Mouse (Mus musculus): ENCODE results near the gene P2ry13.

P2ry13 gene

DNA sequence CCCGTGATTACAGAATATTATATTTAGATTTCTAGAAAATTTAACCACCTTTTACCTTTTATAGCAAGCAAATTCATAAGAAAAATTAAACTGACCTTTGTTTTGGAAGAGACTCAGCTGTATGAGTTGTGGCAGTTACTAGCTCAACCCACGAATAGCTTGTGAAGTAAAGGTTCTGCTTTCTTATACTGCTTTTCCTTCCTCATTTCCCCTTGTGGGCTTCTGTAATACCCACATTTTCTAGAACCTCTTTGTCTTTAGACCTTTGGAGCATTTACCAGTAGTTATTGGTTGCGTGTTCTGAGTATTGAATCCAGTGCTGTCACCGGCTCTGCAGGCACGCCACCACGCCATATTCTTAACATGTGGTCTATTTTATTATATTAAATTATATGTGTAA, at the start of gene P2ry13:
Gene P2ry13, minus strand, starts transcription at position 156 of the 400 bp plus-strand sequence.
- DNase-seq (ENCODE audit: low read depth, low spot score) = peak; percentile 30

GRCm38 (mm10) chr3:59257740-59258664, 47.3 kb upstream of the P2ry13 start:
- peak; percentile 83 for DNase-seq (ENCODE audit: low read depth, low spot score)

GRCm38 (mm10) chr3:59250454-59250853, 39.8 kb upstream of the P2ry13 start:
- no peak for DNase-seq (ENCODE audit: low read depth, low spot score)

DNA sequence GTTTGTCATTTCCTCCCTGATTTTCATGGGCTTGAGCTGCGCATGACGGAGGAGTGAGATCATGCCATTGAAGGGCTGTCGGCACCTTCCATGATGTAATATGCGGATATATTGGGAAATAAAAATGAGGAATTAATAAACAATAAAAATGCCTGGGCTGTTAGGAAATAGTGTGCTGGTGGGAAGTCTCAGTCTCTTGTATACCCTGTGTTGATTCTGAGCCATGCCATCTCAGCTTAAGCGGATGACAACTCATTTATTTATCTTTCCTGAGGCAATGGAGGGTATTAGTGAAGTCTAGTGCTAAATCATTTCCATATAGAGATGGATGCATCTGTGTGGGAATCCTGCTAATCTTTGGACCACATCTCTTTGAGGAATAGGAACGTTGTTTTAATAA, 37.3 kb upstream of the P2ry13 start:
- no peak for DNase-seq (ENCODE audit: low read depth, low spot score)

DNA sequence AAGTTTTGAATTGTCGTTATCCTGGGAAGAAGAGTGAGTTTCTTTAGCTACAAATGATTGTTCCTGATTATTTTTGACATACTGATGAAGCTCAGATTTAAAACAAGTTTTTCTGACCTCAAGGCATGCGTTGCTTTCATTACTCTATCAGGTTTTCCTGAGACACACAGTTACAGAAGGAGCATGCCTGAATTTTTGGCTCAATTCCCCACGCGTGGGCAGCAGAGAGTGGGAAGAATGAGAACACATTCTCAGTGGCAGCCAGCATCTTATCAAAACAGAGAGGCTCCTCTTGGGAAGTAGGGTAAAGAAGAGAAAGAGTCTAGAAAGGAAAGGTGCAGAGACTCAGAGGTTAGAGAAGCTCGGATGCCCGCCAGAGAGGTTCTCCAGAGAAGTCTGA, 32.7 kb upstream of the P2ry13 start:
- no peak for DNase-seq (ENCODE audit: low read depth, low spot score)

GRCm38 (mm10) chr3:59234878-59235277, 24.2 kb upstream of the P2ry13 start:
- no peak for DNase-seq (ENCODE audit: low read depth, low spot score)

DNA sequence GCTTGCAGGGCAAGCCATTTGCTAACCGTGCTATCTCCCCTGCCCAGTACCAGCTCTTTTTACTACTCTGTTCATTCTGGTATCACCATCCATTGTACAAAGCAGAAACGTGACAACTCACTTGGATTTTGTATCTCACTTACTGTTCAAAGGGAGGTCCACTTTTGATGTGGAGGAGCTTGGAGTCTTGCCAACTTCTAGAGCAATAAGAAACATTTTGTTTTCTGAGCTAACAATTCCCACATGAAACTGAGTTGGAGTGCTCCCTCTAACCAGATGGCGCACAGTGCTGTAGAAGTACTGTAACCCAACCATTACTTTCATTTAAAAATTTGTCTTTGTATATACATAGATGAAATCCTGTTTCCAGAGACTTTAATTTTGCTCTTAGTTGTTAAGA, 20.2 kb upstream of the P2ry13 start:
- no peak for DNase-seq (ENCODE audit: low read depth, low spot score)

GRCm38 (mm10) chr3:59228730-59229551, 18.3 kb upstream of the P2ry13 start:
- DNase-seq (ENCODE audit: low read depth, low spot score) = peak; percentile 75

GRCm38 (mm10) chr3:59227696-59228095, 17.0 kb upstream of the P2ry13 start:
- no peak for DNase-seq (ENCODE audit: low read depth, low spot score)

GRCm38 (mm10) chr3:59225411-59225810, 14.7 kb upstream of the P2ry13 start:
- peak; percentile 50 for DNase-seq (ENCODE audit: low read depth, low spot score)

DNA sequence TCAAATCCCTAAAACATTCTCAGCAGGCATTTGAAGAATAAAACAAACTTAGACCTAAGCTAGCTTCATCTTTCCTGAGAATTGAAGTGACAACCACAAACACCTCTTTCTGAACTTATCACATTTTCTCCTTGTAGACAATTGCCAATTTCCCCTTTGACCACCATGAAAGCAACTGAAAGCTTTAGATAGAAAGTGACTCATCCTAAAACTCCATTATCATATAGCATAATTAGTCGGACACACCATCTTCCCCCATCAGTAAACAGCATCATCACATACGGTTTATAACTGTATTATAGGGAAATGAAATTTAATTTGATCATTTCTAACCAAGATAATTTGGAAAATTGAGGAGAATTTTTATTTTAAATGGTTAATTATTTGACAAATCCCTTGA, 11.6 kb upstream of the P2ry13 start:
- no peak for DNase-seq (ENCODE audit: low read depth, low spot score)

DNA sequence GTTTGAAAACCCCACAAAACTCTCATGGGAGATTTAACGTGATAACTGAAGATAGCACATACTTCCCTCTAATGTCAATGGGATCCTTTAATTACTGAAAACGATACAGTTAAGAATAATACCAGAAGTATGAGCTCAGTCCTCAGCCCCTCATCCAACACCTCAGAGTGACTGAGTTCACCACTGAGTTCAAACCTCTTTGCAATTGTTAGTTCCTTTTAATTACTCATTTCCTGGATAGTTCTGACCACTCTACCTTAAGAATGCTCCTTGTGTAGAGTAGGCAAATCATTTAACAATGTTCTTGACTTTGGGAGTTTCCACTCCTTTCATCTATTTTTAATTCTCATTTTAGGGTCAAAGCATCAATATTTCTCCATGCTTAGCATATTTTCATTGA, 8.6 kb upstream of the P2ry13 start:
- DNase-seq (ENCODE audit: low read depth, low spot score) = no peak

DNA sequence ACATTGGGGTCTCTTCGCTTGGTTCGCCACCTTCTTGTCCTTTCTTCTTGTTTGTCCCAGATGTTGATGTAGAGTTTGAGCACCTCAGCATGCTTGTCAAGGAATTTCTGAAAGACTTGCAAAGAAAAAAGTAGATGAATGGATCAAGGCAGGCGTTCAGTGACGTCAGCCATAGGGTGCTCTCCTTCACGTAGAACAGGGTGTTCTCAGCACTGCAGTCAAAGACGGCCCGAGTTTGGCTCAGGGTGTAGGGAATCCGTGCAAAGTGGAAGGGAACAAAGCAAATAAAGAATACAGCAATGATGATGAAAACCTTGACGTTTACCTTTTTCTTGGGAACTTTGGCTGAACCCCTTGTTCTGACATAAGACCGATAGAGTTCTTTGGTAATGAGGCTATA, 6.5 kb upstream of the P2ry13 start:
- DNase-seq (ENCODE audit: low read depth, low spot score) = no peak

GRCm38 (mm10) chr3:59212404-59212803, 1.7 kb upstream of the P2ry13 start:
- DNase-seq (ENCODE audit: low read depth, low spot score) = no peak

GRCm38 (mm10) chr3:59211784-59212183, 1.1 kb upstream of the P2ry13 start:
- DNase-seq (ENCODE audit: low read depth, low spot score) = peak; percentile 24

DNA sequence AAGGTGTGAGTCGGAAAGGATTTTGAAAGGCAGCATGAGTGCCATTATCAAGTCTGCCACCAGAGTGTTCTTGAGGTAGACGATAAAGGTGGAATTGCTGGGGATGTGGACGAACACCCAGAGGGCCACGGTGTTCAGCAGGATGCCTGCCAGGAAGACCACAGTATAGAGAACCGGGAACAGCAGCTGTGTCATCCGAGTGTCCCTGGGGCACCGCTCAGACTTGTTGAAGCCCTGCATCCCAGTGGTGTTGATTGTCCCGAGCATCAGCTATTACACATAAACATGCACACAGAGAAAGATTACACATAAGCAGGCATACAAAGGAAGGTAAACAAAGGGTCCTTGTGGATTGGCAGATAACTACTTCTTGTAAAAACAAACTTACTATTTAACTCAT, 593 bp downstream of the P2ry13 start:
- no peak for DNase-seq (ENCODE audit: low read depth, low spot score)

DNA sequence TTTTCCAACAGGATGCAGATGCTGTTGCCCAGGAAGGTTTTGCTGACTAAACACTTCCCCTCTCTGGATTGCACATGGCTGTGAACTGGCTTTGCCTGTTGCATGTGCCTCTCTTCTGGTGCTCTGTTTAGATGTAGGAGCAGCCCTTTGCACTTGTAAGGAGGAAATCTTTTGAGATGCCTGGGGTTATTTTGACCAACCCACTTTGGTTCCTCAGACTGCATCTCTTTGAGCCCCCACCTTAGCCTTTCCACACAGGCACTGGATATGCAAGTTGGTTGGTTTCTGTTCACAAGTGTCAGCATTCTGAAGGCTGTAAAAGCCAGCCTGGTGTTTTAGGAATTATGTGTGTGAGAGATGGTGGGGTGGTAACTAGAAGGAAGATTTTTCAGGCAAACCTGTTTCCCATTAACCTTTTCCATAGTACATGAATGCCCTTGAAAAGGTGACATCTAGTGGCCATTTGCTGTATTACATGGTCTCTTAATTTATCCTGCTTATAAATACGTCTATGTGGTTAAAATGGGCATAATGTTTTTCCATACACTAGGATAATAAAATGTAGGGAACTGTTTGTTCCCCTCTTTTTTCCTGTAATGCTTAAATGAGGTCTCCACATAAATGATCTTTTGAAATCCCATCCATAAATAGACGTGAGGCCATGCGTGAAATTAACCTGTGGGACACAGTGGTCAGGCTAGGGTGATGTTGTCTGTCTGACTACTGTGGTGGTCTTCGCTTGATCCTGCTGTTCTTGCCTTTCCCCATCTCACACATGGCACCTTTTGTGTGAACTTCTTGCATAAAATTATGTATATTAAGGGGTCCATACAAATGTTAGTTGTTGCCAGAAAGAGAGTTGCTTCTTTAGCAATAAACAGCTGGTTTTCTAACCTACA, 1.8 kb downstream of the P2ry13 start:
- peak; percentile 57 for DNase-seq (ENCODE audit: low read depth, low spot score)

- no peak for DNase-seq (ENCODE audit: low read depth, low spot score)
Observed at GRCm38 (mm10) chr3:59205941-59206340, 4.7 kb downstream of the P2ry13 start.

GRCm38 (mm10) chr3:59204719-59205503, 5.8 kb downstream of the P2ry13 start:
- DNase-seq (ENCODE audit: low read depth, low spot score) = no peak

GRCm38 (mm10) chr3:59203802-59204520, 6.7 kb downstream of the P2ry13 start:
- DNase-seq (ENCODE audit: low read depth, low spot score) = no peak
